Mouse (Mus musculus): ENCODE measurements around the gene Pde3a. TPM values are rescaled to one million over a fixed set of nuclear protein-coding genes. Genes with fewer than 3 reads are reported as not detected.

Gene Pde3a
- polyA plus RNA-seq (2014; fragmentation: Nextera tagmentation; extraction: Ambion mirVana), result 6.2 and 7.4 TPM in 2 replicates

GRCm38 (mm10) chr6:141248691-141249584, at the start of gene Pde3a:
Gene Pde3a, plus strand, starts transcription at chr6:141249269.
- no peaks in the 10 kb centered on the region for H3K36me3 ChIP-seq (ENCODE audit: insufficient read depth)
- peak; percentile 50; the same call in 1 of the 2 replicates for ATAC-seq (ENCODE audit: insufficient read depth)

GRCm38 (mm10) chr6:141200173-141200615, 48.9 kb upstream of the Pde3a start:
- H3K9me3 ChIP-seq (ENCODE audit: low read depth, low read length), result no peaks in the 10 kb centered on the region
- ATAC-seq (ENCODE audit: insufficient read depth) (peak; percentile 41; the same call in 1 of the 2 replicates), DNase-seq (no peak)
- no peak for TF ChIP-seq CTCF (IDR thresholded peaks at IDR 0.05; ENCODE audit: low read depth)
- H3K27me3 ChIP-seq (ENCODE audit: insufficient read depth, low read length), result no peaks in the 10 kb centered on the region
- no peak overlapping the region for H3K4me3 ChIP-seq (ENCODE audit: low read depth, low read length)
- no peak overlapping the region for H3K9ac ChIP-seq
- H3K27ac ChIP-seq (ENCODE audit: low read depth), result no peak overlapping the region
- H3K36me3 ChIP-seq (ENCODE audit: insufficient read depth), result no peaks in the 10 kb centered on the region
- H3K4me1 ChIP-seq (ENCODE audit: insufficient read depth), result no peaks in the 10 kb centered on the region
- no peak overlapping the region for H3K4me2 ChIP-seq

More at GRCm38 (mm10) chr6:141248691-141249584, at the start of gene Pde3a:
- H3K27me3 ChIP-seq (ENCODE audit: insufficient read depth, low read length), result no peaks in the 10 kb centered on the region
- H3K9me3 ChIP-seq (ENCODE audit: low read depth, low read length), result no peaks in the 10 kb centered on the region
- H3K4me3 ChIP-seq (ENCODE audit: low read depth, low read length), result peak within 1 kb of the TSS; percentile 72
- TF ChIP-seq CTCF (IDR thresholded peaks at IDR 0.05; ENCODE audit: low read depth), result no peak
- peak within 1 kb of the TSS; percentile 93 for H3K27ac ChIP-seq (ENCODE audit: low read depth)
- DNase-seq, result peak; percentile 75
- WGBS, result under 1% methylated on average over 27 of the region's 28 CpGs
- peak within 1 kb of the TSS; percentile 81 for H3K9ac ChIP-seq
- H3K4me2 ChIP-seq, result peak within 1 kb of the TSS; percentile 84
- no peaks in the 10 kb centered on the region for H3K4me1 ChIP-seq (ENCODE audit: insufficient read depth)

GRCm38 (mm10) chr6:141207531-141207930, 41.5 kb upstream of the Pde3a start:
- ATAC-seq (ENCODE audit: insufficient read depth) (0 out of 2 replicates have a peak, but pooled peaks have one; percentile 31), DNase-seq (no peak)
- H3K4me1 ChIP-seq (ENCODE audit: insufficient read depth), result no peaks in the 10 kb centered on the region
- no peak overlapping the region for H3K27ac ChIP-seq (ENCODE audit: low read depth)
- TF ChIP-seq CTCF (IDR thresholded peaks at IDR 0.05; ENCODE audit: low read depth), result no peak
- no peak overlapping the region for H3K4me2 ChIP-seq
- H3K9me3 ChIP-seq (ENCODE audit: low read depth, low read length), result no peaks in the 10 kb centered on the region
- no peaks in the 10 kb centered on the region for H3K36me3 ChIP-seq (ENCODE audit: insufficient read depth)
- 50% methylated on average over 6 of the region's 6 CpGs for WGBS
- no peak overlapping the region for H3K9ac ChIP-seq
- no peaks in the 10 kb centered on the region for H3K27me3 ChIP-seq (ENCODE audit: insufficient read depth, low read length)
- H3K4me3 ChIP-seq (ENCODE audit: low read depth, low read length), result no peak overlapping the region

- WGBS, result 18% methylated on average over 1 of the region's 1 CpGs
- no peak overlapping the region for H3K4me2 ChIP-seq
- no peak for TF ChIP-seq CTCF (IDR thresholded peaks at IDR 0.05; ENCODE audit: low read depth)
- peak; percentile 66 for ATAC-seq (ENCODE audit: insufficient read depth)
- DNase-seq, result peak; percentile 56
- H3K9me3 ChIP-seq (ENCODE audit: low read depth, low read length), result no peaks in the 10 kb centered on the region
- H3K36me3 ChIP-seq (ENCODE audit: insufficient read depth), result no peaks in the 10 kb centered on the region
- H3K27ac ChIP-seq (ENCODE audit: low read depth), result no peak overlapping the region
- H3K9ac ChIP-seq, result no peak overlapping the region
- no peaks in the 10 kb centered on the region for H3K27me3 ChIP-seq (ENCODE audit: insufficient read depth, low read length)
- no peak overlapping the region for H3K4me3 ChIP-seq (ENCODE audit: low read depth, low read length)
- H3K4me1 ChIP-seq (ENCODE audit: insufficient read depth), result no peaks in the 10 kb centered on the region
Observed at GRCm38 (mm10) chr6:141208283-141208872, 40.7 kb upstream of the Pde3a start.

- DNase-seq (no peak), ATAC-seq (ENCODE audit: insufficient read depth) (no peak)
- Histone ChIP-seq H3K36me3 (ENCODE audit: insufficient read depth) (no peaks in the 10 kb centered on the region), H3K9me3 (ENCODE audit: low read depth, low read length) (no peaks in the 10 kb centered on the region), H3K4me2 (no peak overlapping the region), H3K27ac (ENCODE audit: low read depth) (no peak overlapping the region), H3K4me1 (ENCODE audit: insufficient read depth) (no peaks in the 10 kb centered on the region), H3K4me3 (ENCODE audit: low read depth, low read length) (no peak overlapping the region), H3K27me3 (ENCODE audit: insufficient read depth, low read length) (no peaks in the 10 kb centered on the region), H3K9ac (no peak overlapping the region)
- 84% methylated on average over 3 of the region's 3 CpGs for WGBS
- no peak for TF ChIP-seq CTCF (IDR thresholded peaks at IDR 0.05; ENCODE audit: low read depth)
Observed at GRCm38 (mm10) chr6:141210021-141210420, 39.0 kb upstream of the Pde3a start.

- no peak for ATAC-seq (ENCODE audit: insufficient read depth)
- Histone ChIP-seq H3K9ac (no peak overlapping the region), H3K4me1 (ENCODE audit: insufficient read depth) (no peaks in the 10 kb centered on the region), H3K36me3 (ENCODE audit: insufficient read depth) (no peaks in the 10 kb centered on the region), H3K9me3 (ENCODE audit: low read depth, low read length) (no peaks in the 10 kb centered on the region), H3K27ac (ENCODE audit: low read depth) (no peak overlapping the region), H3K4me2 (no peak overlapping the region), H3K27me3 (ENCODE audit: insufficient read depth, low read length) (no peaks in the 10 kb centered on the region), H3K4me3 (ENCODE audit: low read depth, low read length) (no peak overlapping the region)
- DNase-seq, result no peak
- WGBS, result 62% methylated on average over 3 of the region's 3 CpGs
- TF ChIP-seq CTCF (IDR thresholded peaks at IDR 0.05; ENCODE audit: low read depth), result no peak
Observed at GRCm38 (mm10) chr6:141221081-141221480, 28.0 kb upstream of the Pde3a start.
